Mouse (Mus musculus): ENCODE results near the gene Lrrc8c. TPM values are rescaled to one million over a fixed set of nuclear protein-coding genes. Genes with fewer than 3 reads are reported as not detected.

Lrrc8c gene
- total and polyA plus RNA-seq, 3 experiments = 33.0 to 46.0 TPM; not detected in 1

DNA sequence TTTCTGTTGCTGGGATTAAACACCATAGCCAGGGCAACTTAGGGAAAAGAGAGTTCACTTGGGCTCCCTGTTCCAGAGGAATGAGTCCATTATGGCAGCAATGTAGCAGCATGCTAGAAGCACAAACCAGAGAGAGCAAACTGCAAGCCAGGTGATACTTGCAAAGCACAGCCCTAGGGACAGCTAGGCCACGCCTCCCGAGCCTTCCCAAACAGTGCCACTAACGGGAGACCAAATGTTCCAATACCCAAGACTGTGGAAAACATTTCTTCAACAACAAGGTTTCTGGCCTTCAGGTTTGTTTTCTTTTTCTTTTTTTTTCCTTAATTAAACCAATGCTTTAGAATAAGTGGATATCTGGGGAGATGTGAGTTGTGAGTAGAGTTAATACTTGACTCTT is 38.2 kb downstream of the Lrrc8c start:
- TF ChIP-seq NELFE (IDR thresholded peaks at IDR 0.05; ENCODE audit: low read depth, low read length) (no peak), TCF12 (IDR thresholded peaks at IDR 0.05; ENCODE audit: low read depth, low read length) (no peak), RAD21 (IDR thresholded peaks at IDR 0.05; ENCODE audit: low read depth, low read length) (no peak), MYB (IDR thresholded peaks at IDR 0.05; ENCODE audit: low read depth, low read length) (no peak), MAX (IDR thresholded peaks at IDR 0.05; ENCODE audit: low read length) (no peak), RCOR1 (IDR thresholded peaks at IDR 0.05; ENCODE audit: low read depth, low read length) (no peak), EP300 (IDR thresholded peaks at IDR 0.05; ENCODE audit: low read depth in 1 of 2, low read length in 2 of 2) (no peak), ELF1 (IDR thresholded peaks at IDR 0.05; ENCODE audit: low read depth, low read length) (no peak), ZNF384 (IDR thresholded peaks at IDR 0.05; ENCODE audit: low read depth, low read length) (no peak), MAZ (IDR thresholded peaks at IDR 0.05; ENCODE audit: low read depth, low read length) (no peak), TAL1 (IDR thresholded peaks at IDR 0.05; ENCODE audit: low read length) (no peak), GABPA (IDR thresholded peaks at IDR 0.05; ENCODE audit: low read depth, low read length) (no peak), POLR2A (IDR thresholded peaks at IDR 0.05; ENCODE audit: control insufficient read depth in 1 of 2, insufficient read depth in 1 of 2, low read depth in 1 of 2, low read length in 2 of 2, poor library complexity in 1 of 2) (no peak), BHLHE40 (IDR thresholded peaks at IDR 0.05; ENCODE audit: borderline replicate concordance, low read depth, low read length) (no peak), CHD1 (IDR thresholded peaks at IDR 0.05; ENCODE audit: low read depth, low read length) (no peak), TBP (IDR thresholded peaks at IDR 0.05; ENCODE audit: low read depth, low read length) (no peak), ZMIZ1 (IDR thresholded peaks at IDR 0.05; ENCODE audit: low read depth, low read length) (no peak), ETS1 (IDR thresholded peaks at IDR 0.05; ENCODE audit: low read depth, low read length) (no peak), MEF2A (IDR thresholded peaks at IDR 0.05; ENCODE audit: extremely low read depth, insufficient replicate concordance, low read depth, low read length, poor library complexity, severe bottlenecking) (no peak), ZC3H11A (IDR thresholded peaks at IDR 0.05; ENCODE audit: low read depth, low read length) (no peak)
- H3K9me3 ChIP-seq (replicated peaks; ENCODE audit: insufficient read depth, low read length) = no peaks in the 10 kb centered on the region
- no peak for DNase-seq (ENCODE audit: low read depth, low spot score)
- peaks cover 0 to 26% of the 10 kb centered on the region in 2 experiments; a peak in 2 of 4 replicates for H3K36me3 ChIP-seq (ENCODE audit: control insufficient read depth in 1 of 2, insufficient read depth in 2 of 2, low read length in 2 of 2)
- H3K27ac ChIP-seq (ENCODE audit: control insufficient read depth, low read depth, low read length) = no peak overlapping the region
- no peak overlapping the region for H3K9ac ChIP-seq (ENCODE audit: control insufficient read depth, low read depth, low read length, poor library complexity, severe bottlenecking)
- H3K27me3 ChIP-seq (ENCODE audit: control insufficient read depth in 1 of 2, insufficient read depth in 2 of 2, low read length in 2 of 2) = no peaks in the 10 kb centered on the region
- no peaks in the 10 kb centered on the region for H3K4me1 ChIP-seq (ENCODE audit: control insufficient read depth in 1 of 2, insufficient read depth in 2 of 2, low read length in 2 of 2)
- no peak overlapping the region for H3K4me3 ChIP-seq (ENCODE audit: control insufficient read depth in 1 of 2, insufficient read depth in 1 of 2, low read depth in 2 of 2, low read length in 2 of 2)
- no peaks in the 10 kb centered on the region for H3K79me2 ChIP-seq (ENCODE audit: control insufficient read depth, insufficient read depth, low read length, poor library complexity)

GRCm38 (mm10) chr5:105557777-105558240 is 38.6 kb downstream of the Lrrc8c start:
- peaks cover 0 to 23% of the 10 kb centered on the region in 2 experiments; a peak in 2 of 4 replicates for H3K36me3 ChIP-seq (ENCODE audit: control insufficient read depth in 1 of 2, insufficient read depth in 2 of 2, low read length in 2 of 2)
- H3K4me3 ChIP-seq (ENCODE audit: control insufficient read depth in 1 of 2, insufficient read depth in 1 of 2, low read depth in 2 of 2, low read length in 2 of 2) = no peak overlapping the region
- no peaks in the 10 kb centered on the region for H3K9me3 ChIP-seq (replicated peaks; ENCODE audit: insufficient read depth, low read length)
- no peaks in the 10 kb centered on the region for H3K4me1 ChIP-seq (ENCODE audit: control insufficient read depth in 1 of 2, insufficient read depth in 2 of 2, low read length in 2 of 2)
- no peak for DNase-seq (ENCODE audit: low read depth, low spot score)
- H3K27ac ChIP-seq (ENCODE audit: control insufficient read depth, low read depth, low read length) = no peak overlapping the region
- TF ChIP-seq HCFC1 (IDR thresholded peaks at IDR 0.05; ENCODE audit: low read depth, low read length) (no peak), ZMIZ1 (IDR thresholded peaks at IDR 0.05; ENCODE audit: low read depth, low read length) (no peak), ZKSCAN1 (IDR thresholded peaks at IDR 0.05; ENCODE audit: low read depth, low read length) (no peak), NELFE (IDR thresholded peaks at IDR 0.05; ENCODE audit: low read depth, low read length) (no peak), GABPA (IDR thresholded peaks at IDR 0.05; ENCODE audit: low read depth, low read length) (no peak), MAFK (IDR thresholded peaks at IDR 0.05; ENCODE audit: borderline replicate concordance, low read depth, low read length) (no peak), TCF12 (IDR thresholded peaks at IDR 0.05; ENCODE audit: low read depth, low read length) (no peak), TAL1 (IDR thresholded peaks at IDR 0.05; ENCODE audit: low read length) (no peak), GATA1 (IDR thresholded peaks at IDR 0.05; ENCODE audit: low read depth, low read length) (no peak), UBTF (IDR thresholded peaks at IDR 0.05; ENCODE audit: borderline replicate concordance, insufficient read depth, low read depth, low read length) (no peak), EP300 (IDR thresholded peaks at IDR 0.05; ENCODE audit: low read depth in 1 of 2, low read length in 2 of 2) (no peak), MXI1 (IDR thresholded peaks at IDR 0.05; ENCODE audit: low read depth, low read length) (no peak), ELF1 (IDR thresholded peaks at IDR 0.05; ENCODE audit: low read depth, low read length) (no peak), MAX (IDR thresholded peaks at IDR 0.05; ENCODE audit: low read length) (no peak), USF1 (IDR thresholded peaks at IDR 0.05; ENCODE audit: low read depth, low read length) (no peak), ZC3H11A (IDR thresholded peaks at IDR 0.05; ENCODE audit: low read depth, low read length) (no peak), RAD21 (IDR thresholded peaks at IDR 0.05; ENCODE audit: low read depth, low read length) (no peak), ZNF384 (IDR thresholded peaks at IDR 0.05; ENCODE audit: low read depth, low read length) (no peak), MYC (IDR thresholded peaks at IDR 0.05; ENCODE audit: low read depth, low read length) (no peak)
- H3K9ac ChIP-seq (ENCODE audit: control insufficient read depth, low read depth, low read length, poor library complexity, severe bottlenecking) = no peak overlapping the region
- no peaks in the 10 kb centered on the region for H3K27me3 ChIP-seq (ENCODE audit: control insufficient read depth in 1 of 2, insufficient read depth in 2 of 2, low read length in 2 of 2)
- no peaks in the 10 kb centered on the region for H3K79me2 ChIP-seq (ENCODE audit: control insufficient read depth, insufficient read depth, low read length, poor library complexity)

All from MEL (cell line).